Mouse (Mus musculus) adrenal gland, adult 2 months (tissue): ENCODE data around the gene Crygc. TPM values are rescaled to one million over a fixed set of nuclear protein-coding genes. Genes with fewer than 3 reads are reported as not detected.
A peak's percentile ranks its signal among the peaks of the same experiment; 100 is the strongest.
"Not testable (repeated sequence)": the region's sequence is repeated elsewhere in the genome, so short reads cannot be mapped to it uniquely, and the experiment has no call there.

Experiments used
- DNase-seq: peaks from one replicate; pipeline ENCODE4 v3.0.0; 2021
- polyA plus RNA-seq: library from polyadenylated mRNA; depleted of rRNA; stranded (reverse); fragments of >200 nt; gene quantifications from 2 replicates; pipeline ENCODE4 v1.2.3, GENCODE M21; 2012; rRNA removed
- total RNA-seq, 2 experiments: library from RNA; stranded (reverse); gene quantifications; 2 replicates each; pipeline ENCODE4 v1.2.3; 2021

Gene Crygc
- total and polyA plus RNA-seq, 3 experiments: not detected

- DNase-seq: no peak
Measured at GRCm38 (mm10) chr1:65052140-65052539, 21.3 kb downstream of the Crygc start.

DNA sequence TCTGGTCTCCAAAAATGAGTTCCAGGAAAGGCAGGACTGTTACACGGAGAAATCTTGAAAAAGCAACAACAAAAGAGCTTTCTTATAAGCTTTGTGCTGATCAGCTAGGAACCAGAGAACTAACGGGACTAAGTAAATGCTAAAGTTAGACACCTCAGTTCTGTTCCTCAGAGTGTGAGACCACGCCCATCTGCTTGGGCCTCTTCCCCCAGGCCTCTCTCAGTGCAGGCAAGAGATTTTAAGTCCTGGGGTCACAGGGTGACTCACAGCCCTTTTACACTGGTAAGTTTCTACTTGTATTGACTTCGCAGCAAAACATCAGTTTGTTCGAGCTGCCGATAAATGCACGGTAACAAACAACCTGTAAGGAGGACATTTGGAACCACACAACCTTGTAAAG, 21.8 kb downstream of the Crygc start:
- DNase-seq: no peak

DNA sequence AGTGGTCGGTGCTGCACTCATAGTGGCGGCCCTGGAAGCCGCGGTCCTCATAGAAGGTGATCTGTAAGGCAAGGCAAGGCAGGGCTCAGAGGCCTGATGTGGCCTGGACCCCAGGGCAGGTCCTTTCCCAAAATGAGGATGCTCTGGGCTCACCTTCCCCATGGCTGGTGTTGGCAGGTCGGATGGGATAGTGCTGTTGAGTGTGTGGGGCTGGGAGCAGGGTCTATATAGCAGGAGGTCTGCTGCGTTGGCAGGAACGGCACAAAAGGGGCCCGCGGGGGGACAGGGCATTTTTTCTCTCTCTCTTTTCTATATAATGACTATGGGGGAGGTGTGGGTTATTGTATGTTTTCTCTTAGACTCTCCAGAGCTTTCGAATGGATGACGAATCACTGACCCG, 22.5 kb downstream of the Crygc start, which contains the start of gene Cryge:
TSS of gene Cryge (minus strand) at position 198 of the 400 bp plus-strand sequence.
- not testable (repeated sequence) for DNase-seq

- DNase-seq: peak; percentile 76
Measured at GRCm38 (mm10) chr1:65048781-65049180, 24.7 kb downstream of the Crygc start.

DNA sequence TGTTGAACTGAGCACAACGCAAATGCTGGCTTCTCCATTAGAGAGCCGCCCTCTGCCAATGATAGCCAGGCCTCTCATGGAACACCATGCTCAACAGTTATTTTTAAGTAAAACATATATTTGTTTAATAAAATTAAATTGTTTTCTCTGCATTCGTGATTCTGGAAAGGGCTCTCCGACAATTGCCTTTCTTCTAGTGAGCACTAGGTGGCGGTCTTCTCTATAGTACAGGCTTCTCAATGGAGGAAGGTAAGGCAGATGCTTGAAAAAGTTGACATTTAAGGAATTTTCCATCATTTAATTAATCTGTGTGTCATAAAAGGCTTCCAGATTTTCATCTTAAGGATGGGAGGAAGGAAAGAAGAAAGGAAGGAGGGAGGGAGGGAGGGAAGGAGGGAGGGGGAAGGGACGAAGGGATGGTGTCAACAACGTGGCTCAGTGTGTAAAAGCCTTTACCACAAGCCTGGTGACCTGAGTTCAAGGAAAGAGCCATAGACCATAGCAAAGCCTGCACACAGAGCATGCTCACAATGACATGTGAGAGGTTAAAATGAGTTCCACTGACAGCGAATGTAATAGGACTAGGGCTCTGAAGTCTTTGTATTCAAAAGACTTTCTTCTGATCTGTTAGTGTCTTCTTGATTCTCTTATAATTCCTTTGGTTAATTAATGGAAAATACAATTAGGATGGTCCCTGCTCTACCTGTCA, 26.9 kb downstream of the Crygc start:
- no peak for DNase-seq

GRCm38 (mm10) chr1:65043433-65043832, 30.1 kb downstream of the Crygc start:
- peak; percentile 79 for DNase-seq

DNA sequence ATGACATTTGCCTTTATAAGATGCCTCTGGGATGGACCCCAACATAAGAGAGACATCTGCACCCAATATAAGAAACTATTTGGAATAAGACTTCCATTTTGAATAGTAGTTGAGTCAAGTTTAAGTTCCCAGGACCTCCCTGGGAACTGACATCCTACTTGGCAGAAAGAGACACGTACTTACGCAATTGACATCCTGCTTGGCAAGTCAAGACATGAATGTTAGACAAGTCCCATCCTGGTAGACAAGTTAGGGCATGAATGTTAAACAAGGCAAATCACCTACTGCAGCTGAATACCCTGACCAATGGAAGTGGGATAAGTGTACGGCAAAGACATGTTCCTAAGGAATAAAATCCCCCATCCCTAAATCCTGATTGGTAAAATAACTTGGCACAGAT, 31.7 kb downstream of the Crygc start:
- no peak for DNase-seq

GRCm38 (mm10) chr1:65040806-65041205, 32.7 kb downstream of the Crygc start:
- DNase-seq: peak; percentile 93

DNA sequence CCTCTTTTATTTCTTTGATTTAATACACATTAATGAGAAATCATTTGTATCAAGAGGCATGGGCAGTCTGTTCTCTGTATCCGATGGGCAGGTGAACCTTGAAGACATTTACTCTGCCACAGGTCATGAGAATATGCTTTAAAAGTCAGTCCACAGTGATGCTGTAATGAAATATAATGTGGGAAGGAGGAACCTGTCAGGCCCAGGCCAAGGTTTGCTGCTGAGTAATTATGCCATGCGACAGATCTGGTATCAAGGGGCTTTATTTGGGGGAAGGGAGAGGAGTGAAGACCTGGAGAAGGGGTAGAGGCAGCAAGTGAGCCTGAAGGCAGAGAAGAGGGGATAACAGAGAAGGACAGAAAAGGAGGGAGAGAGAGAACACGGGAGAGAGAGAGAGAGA, 33.8 kb downstream of the Crygc start:
- DNase-seq: no peak

DNA sequence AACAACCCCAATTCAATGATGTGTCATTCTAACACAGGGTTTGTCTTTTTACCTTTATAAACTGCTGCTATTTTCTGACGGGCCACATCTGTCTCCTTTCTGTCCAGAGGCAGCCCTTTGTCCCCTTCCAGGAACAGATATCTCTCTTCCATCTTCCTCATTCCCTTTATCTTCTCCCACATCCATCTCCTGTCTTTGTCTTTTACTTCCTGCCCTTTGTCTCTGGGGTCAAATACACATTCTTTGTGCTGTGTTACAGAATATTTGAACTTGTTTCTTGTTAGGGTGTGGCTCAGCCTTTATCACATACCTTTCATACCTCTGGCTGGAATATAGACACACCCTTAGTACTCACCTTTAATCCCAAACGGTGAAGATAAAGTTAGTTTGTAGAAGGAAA, 35.9 kb downstream of the Crygc start:
- no peak for DNase-seq

GRCm38 (mm10) chr1:65035513-65035912, 38.0 kb downstream of the Crygc start:
- no peak for DNase-seq

GRCm38 (mm10) chr1:65032641-65033040, 40.8 kb downstream of the Crygc start, which contains the start of gene Akr1cl:
Gene Akr1cl (minus strand): TSS chr1:65032759.
- peak; percentile 88 for DNase-seq

DNA sequence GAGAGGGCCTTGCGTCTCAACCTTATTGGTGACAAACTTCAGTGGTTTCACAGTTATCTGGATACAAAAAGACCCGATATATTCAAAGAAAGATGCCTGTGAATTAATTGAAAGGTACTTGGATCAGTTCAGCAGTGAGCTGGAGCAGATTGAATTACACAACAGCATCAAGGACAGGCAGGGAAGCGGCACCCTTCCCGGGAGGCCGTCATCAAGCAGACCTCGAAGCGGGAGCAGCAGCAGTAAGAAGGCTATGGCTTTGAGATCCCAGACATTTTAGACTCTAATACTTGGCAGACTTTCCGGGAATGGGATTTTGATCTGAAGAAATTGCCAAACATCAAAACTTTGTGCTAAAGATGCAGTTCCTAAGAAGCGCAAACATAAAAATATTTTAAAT, 45.3 kb downstream of the Crygc start:
- peak; percentile 73 for DNase-seq

Other genes with a start within 250 kb of the Crygc start
- gene Plekhm3, start 116.9 kb downstream of the Crygc start, total RNA-seq: 10 to 100 TPM; 12.7 to 21.4 TPM
- gene Plekhm3, start 116.9 kb downstream of the Crygc start, polyA plus RNA-seq: 3.8 and 3.9 TPM in 2 replicates
- 100 to 1,000 TPM; 844 to 986 TPM for gene Akr1cl, start 40.9 kb downstream of the Crygc start, total RNA-seq
- 169 and 242 TPM in 2 replicates for gene Akr1cl, start 40.9 kb downstream of the Crygc start, polyA plus RNA-seq
- gene Cryge, start 22.5 kb downstream of the Crygc start, total RNA-seq: not detected
- gene Cryge, start 22.5 kb downstream of the Crygc start, polyA plus RNA-seq: 0.65 TPM in 1 of 2 replicates, not detected in the other
- gene Crygd, start 10.2 kb downstream of the Crygc start, total RNA-seq: not detected
- gene Crygd, start 10.2 kb downstream of the Crygc start, polyA plus RNA-seq: 1.3 TPM in 1 of 2 replicates, not detected in the other
- gene Crygb, start 8.6 kb upstream of the Crygc start, total RNA-seq: not detected
- gene Crygb, start 8.6 kb upstream of the Crygc start, polyA plus RNA-seq: not detected in 2 replicates
- gene Cryga, start 29.7 kb upstream of the Crygc start, total RNA-seq: not detected
- gene Cryga, start 29.7 kb upstream of the Crygc start, polyA plus RNA-seq: not detected in 2 replicates
- gene Gm28845, start 45.9 kb upstream of the Crygc start, total RNA-seq: not detected
- gene Gm28845, start 45.9 kb upstream of the Crygc start, polyA plus RNA-seq: not detected in 2 replicates
- gene D630023F18Rik, start 49.5 kb upstream of the Crygc start, total RNA-seq: not detected
- not detected in 2 replicates for gene D630023F18Rik, start 49.5 kb upstream of the Crygc start, polyA plus RNA-seq
- 100 to 1,000 TPM; 567 to 693 TPM for gene Idh1, start 112.8 kb upstream of the Crygc start, total RNA-seq
- gene Idh1, start 112.8 kb upstream of the Crygc start, polyA plus RNA-seq: 50.2 and 59.9 TPM in 2 replicates
- gene Pikfyve, start 113.0 kb upstream of the Crygc start, total RNA-seq: 10 to 100 TPM; 29.1 to 38.3 TPM
- 5.7 and 8.0 TPM in 2 replicates for gene Pikfyve, start 113.0 kb upstream of the Crygc start, polyA plus RNA-seq
- not detected for gene Pth2r, start 208.4 kb upstream of the Crygc start, total RNA-seq
- gene Pth2r, start 208.4 kb upstream of the Crygc start, polyA plus RNA-seq: not detected in 2 replicates